Mouse (Mus musculus) cerebellum, postnatal 14 days (tissue): ENCODE results near the gene Tanc1.
A peak's percentile ranks its signal among the peaks of the same experiment; 100 is the strongest.
"Not testable (repeated sequence)": the region's sequence is repeated elsewhere in the genome, so short reads cannot be mapped to it uniquely, and the experiment has no call there.

Source experiments
- DNase-seq, 2 experiments: peaks; one replicate each; pipeline ENCODE4 v3.0.0; 2021; ENCODE audit warnings: mixed read lengths in 2 of 2

Tanc1 gene

GRCm38 (mm10) chr2:59611831-59612732 lies at the start of gene Tanc1:
TSS of gene Tanc1 (plus strand) at chr2:59612042.
- DNase-seq: peak; percentile 82 to 89

GRCm38 (mm10) chr2:59562215-59562614 lies 49.6 kb upstream of the Tanc1 start:
- no peak for DNase-seq

- no peak for DNase-seq
Measured at GRCm38 (mm10) chr2:59562696-59563095, 49.1 kb upstream of the Tanc1 start.

GRCm38 (mm10) chr2:59564029-59564611 lies 47.7 kb upstream of the Tanc1 start:
- DNase-seq: not testable (repeated sequence)

GRCm38 (mm10) chr2:59564947-59565346 lies 46.9 kb upstream of the Tanc1 start:
- peak in 1 of 2 experiments; percentile 25 for DNase-seq

GRCm38 (mm10) chr2:59580939-59581338 lies 30.9 kb upstream of the Tanc1 start:
- DNase-seq: no peak

GRCm38 (mm10) chr2:59583961-59584360 lies 27.9 kb upstream of the Tanc1 start:
- no peak for DNase-seq

GRCm38 (mm10) chr2:59587387-59588095 lies 24.3 kb upstream of the Tanc1 start:
- no peak for DNase-seq

GRCm38 (mm10) chr2:59588096-59588405 lies 23.8 kb upstream of the Tanc1 start:
- DNase-seq: no peak

GRCm38 (mm10) chr2:59593341-59593902 lies 18.4 kb upstream of the Tanc1 start:
- no peak for DNase-seq

GRCm38 (mm10) chr2:59594095-59594494 lies 17.7 kb upstream of the Tanc1 start:
- DNase-seq: no peak

- DNase-seq: no peak
Measured at GRCm38 (mm10) chr2:59596545-59596944, 15.3 kb upstream of the Tanc1 start.

- DNase-seq: no peak
Measured at GRCm38 (mm10) chr2:59598286-59598685, 13.6 kb upstream of the Tanc1 start.

- no peak for DNase-seq
Measured at GRCm38 (mm10) chr2:59598894-59599293, 12.9 kb upstream of the Tanc1 start.

GRCm38 (mm10) chr2:59599338-59600111 lies 12.3 kb upstream of the Tanc1 start:
- DNase-seq: peak; percentile 50 to 58

GRCm38 (mm10) chr2:59600123-59600840 lies 11.6 kb upstream of the Tanc1 start:
- DNase-seq: peak; percentile 79 to 91

GRCm38 (mm10) chr2:59600980-59601379 lies 10.9 kb upstream of the Tanc1 start:
- peak; percentile 73 to 89 for DNase-seq

- DNase-seq: peak; percentile 43 to 44
Measured at GRCm38 (mm10) chr2:59601452-59601851, 10.4 kb upstream of the Tanc1 start.

- DNase-seq: no peak
Measured at GRCm38 (mm10) chr2:59608958-59609357, 2.9 kb upstream of the Tanc1 start.

- no peak for DNase-seq
Measured at GRCm38 (mm10) chr2:59611216-59611810, 529 bp upstream of the Tanc1 start.

- DNase-seq: peak; percentile 44 to 55
Measured at GRCm38 (mm10) chr2:59612733-59613473, 1.1 kb downstream of the Tanc1 start.
